Mouse (Mus musculus): ENCODE data around the gene Pdzrn4. TPM values are rescaled to one million over a fixed set of nuclear protein-coding genes. Genes with fewer than 3 reads are reported as not detected.

Pdzrn4 gene
- total RNA-seq, 2 experiments from 2014 or later, result 2.6 to 2.8 TPM

GRCm38 (mm10) chr15:92580742-92581383 is 184.2 kb downstream of the Pdzrn4 start:
- intact Hi-C loops (cut with DNase I), result no loop called here
- DNase-seq, result no peak

- intact Hi-C loops (cut with DNase I), result no loop called here
- DNase-seq, result no peak
Measured at GRCm38 (mm10) chr15:92584357-92585138, 187.9 kb downstream of the Pdzrn4 start.

- no peak for DNase-seq
- intact Hi-C loops (cut with DNase I), result no loop called here
Measured at GRCm38 (mm10) chr15:92587431-92587830, 190.8 kb downstream of the Pdzrn4 start.

- DNase-seq, result no peak
- intact Hi-C loops (cut with DNase I), result loop anchor here (10.0 kb wide), 1 partner anchor 620 kb away; no protein-coding TSS in a partner anchor
Measured at GRCm38 (mm10) chr15:92594721-92595120, 198.0 kb downstream of the Pdzrn4 start.

- peak; percentile 9 to 13 for DNase-seq
- intact Hi-C loops (cut with DNase I), result loop anchor here (10.0 kb wide), 1 partner anchor 618 kb away; no protein-coding TSS in a partner anchor
Measured at GRCm38 (mm10) chr15:92597011-92597780, 200.5 kb downstream of the Pdzrn4 start.

- DNase-seq, result peak; percentile 13 to 18
- intact Hi-C loops (cut with DNase I), result loop anchor here (10.0 kb wide), 1 partner anchor 616 kb away; no protein-coding TSS in a partner anchor
Measured at GRCm38 (mm10) chr15:92598380-92599295, 202.0 kb downstream of the Pdzrn4 start.

GRCm38 (mm10) chr15:92599381-92599780 is 202.7 kb downstream of the Pdzrn4 start:
- intact Hi-C loops (cut with DNase I), result loop anchor here (10.0 kb wide), 1 partner anchor 615 kb away; no protein-coding TSS in a partner anchor
- DNase-seq, result no peak

GRCm38 (mm10) chr15:92610866-92611265 is 214.2 kb downstream of the Pdzrn4 start:
- intact Hi-C loops (cut with DNase I), result no loop called here
- DNase-seq, result no peak

GRCm38 (mm10) chr15:92612386-92612785 is 215.7 kb downstream of the Pdzrn4 start:
- intact Hi-C loops (cut with DNase I), result no loop called here
- no peak for DNase-seq

GRCm38 (mm10) chr15:92613228-92613627 is 216.5 kb downstream of the Pdzrn4 start:
- intact Hi-C loops (cut with DNase I), result no loop called here
- no peak for DNase-seq

GRCm38 (mm10) chr15:92621731-92622234 is 225.1 kb downstream of the Pdzrn4 start:
- intact Hi-C loops (cut with DNase I), result no loop called here
- no peak for DNase-seq

- intact Hi-C loops (cut with DNase I), result no loop called here
- DNase-seq, result no peak
Measured at GRCm38 (mm10) chr15:92622323-92622722, 225.6 kb downstream of the Pdzrn4 start.

- intact Hi-C loops (cut with DNase I), result no loop called here
- DNase-seq, result no peak
Measured at GRCm38 (mm10) chr15:92629172-92629571, 232.5 kb downstream of the Pdzrn4 start.

GRCm38 (mm10) chr15:92634044-92634610 is 237.4 kb downstream of the Pdzrn4 start:
- intact Hi-C loops (cut with DNase I), result no loop called here
- peak; percentile 42 to 53 for DNase-seq

- peak; percentile 29 to 36 for DNase-seq
- intact Hi-C loops (cut with DNase I), result no loop called here
Measured at GRCm38 (mm10) chr15:92640212-92641082, 243.8 kb downstream of the Pdzrn4 start.

- intact Hi-C loops (cut with DNase I), result no loop called here
- DNase-seq, result no peak
Measured at GRCm38 (mm10) chr15:92671279-92672051, 274.8 kb downstream of the Pdzrn4 start.

- no peak for DNase-seq
- intact Hi-C loops (cut with DNase I), result no loop called here
Measured at GRCm38 (mm10) chr15:92676096-92676495, 279.4 kb downstream of the Pdzrn4 start.

GRCm38 (mm10) chr15:92678377-92678776 is 281.7 kb downstream of the Pdzrn4 start:
- DNase-seq, result no peak
- intact Hi-C loops (cut with DNase I), result no loop called here
